Mouse (Mus musculus): ENCODE results near the gene Fbln2.

Gene Fbln2

GRCm38 (mm10) chr6:91192851-91193545 lies 19.3 kb upstream of the Fbln2 start:
- DNase-seq (ENCODE audit: low read depth): peak; percentile 86

- no peak for DNase-seq (ENCODE audit: low read depth)
These were observed 13.8 kb upstream of the Fbln2 start for GRCm38 (mm10) chr6:91198456-91198855.

GRCm38 (mm10) chr6:91200429-91201188 lies 11.6 kb upstream of the Fbln2 start:
- peak; percentile 92 for DNase-seq (ENCODE audit: low read depth)

GRCm38 (mm10) chr6:91201881-91202341 lies 10.3 kb upstream of the Fbln2 start:
- peak; percentile 95 for DNase-seq (ENCODE audit: low read depth)

GRCm38 (mm10) chr6:91202571-91202970 lies 9.7 kb upstream of the Fbln2 start:
- DNase-seq (ENCODE audit: low read depth): peak; percentile 96

DNA sequence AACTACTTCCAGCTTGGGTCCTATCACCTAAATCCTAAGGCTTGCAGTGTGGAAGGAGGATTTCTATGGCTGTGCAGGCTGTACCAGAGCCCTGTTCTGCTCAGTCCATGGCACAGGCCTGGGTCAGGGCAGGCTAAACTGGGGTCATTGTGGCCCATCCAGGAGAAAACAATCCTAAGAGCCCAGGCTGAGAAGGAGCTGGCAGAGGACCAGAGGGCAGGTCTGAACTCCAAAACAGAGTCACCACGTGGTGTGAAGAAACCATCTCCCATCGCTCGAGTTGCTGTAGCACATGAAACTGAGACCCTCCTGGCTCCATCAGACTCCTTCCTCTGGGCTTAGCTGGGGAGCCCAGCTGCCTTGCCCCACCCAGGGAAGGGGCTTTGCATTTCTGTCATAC lies 6.9 kb upstream of the Fbln2 start:
- peak; percentile 68 for DNase-seq (ENCODE audit: low read depth)

GRCm38 (mm10) chr6:91205791-91206190 lies 6.5 kb upstream of the Fbln2 start:
- peak; percentile 61 for DNase-seq (ENCODE audit: low read depth)

DNA sequence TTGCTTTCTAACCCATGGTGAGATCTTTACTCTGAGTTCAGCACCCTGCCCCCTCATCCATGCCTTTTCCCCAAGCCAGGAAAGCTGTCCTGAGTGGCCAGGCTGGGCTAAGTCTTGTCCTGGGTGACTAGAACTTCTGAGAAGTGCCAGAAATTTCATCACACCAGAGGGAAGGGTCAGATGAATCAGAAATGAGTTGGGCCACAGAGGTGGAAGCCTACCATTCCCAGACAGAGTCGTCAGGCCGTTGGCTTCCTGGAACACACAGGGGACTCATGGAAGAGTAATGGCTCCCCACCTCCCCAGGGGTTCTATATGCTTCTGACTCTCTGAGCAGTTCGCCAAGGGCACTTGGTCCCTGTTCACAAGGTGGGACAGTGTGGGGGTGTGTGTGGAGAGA lies 4.8 kb upstream of the Fbln2 start:
- peak; percentile 84 for DNase-seq (ENCODE audit: low read depth)

DNA sequence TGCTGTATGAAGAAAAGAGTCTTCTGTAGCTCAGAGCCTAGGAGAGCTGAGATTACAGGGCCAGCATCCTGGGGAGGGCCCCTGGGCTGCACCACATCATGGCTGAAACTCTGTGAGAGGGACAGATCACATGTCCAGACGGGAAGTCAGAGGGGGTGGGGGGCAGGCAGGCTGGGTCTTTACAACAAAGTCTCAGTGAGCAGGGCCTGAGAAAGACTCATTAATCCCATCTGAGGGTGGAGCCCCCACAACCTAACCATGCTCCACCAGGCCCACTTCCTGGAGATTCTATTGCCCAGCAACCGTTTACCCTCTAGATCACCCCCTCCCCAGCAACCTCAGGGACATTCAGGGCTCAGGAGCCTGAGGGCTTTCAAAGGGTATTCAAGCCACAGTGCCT lies 2.5 kb upstream of the Fbln2 start:
- DNase-seq (ENCODE audit: low read depth): no peak

DNA sequence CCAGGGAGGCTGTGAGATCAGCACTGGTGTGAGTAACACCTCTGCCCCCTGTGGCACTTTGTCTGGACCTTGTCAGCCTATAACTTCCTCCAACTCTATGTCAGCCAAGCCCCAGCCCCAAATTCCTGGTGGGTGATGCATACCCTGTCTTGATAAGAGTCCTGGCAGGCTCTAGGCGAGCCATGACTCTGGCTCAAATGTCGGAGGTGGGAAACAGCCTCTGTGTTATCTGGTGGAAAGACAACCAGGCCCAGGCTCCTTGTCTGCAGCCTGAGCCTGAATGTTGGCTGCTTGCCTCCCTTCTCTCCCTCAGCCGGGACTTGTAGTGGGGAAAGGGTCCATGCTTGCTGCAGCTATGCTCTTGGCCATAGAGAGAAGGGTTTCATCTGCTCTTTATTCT lies 1.4 kb upstream of the Fbln2 start:
- peak; percentile 63 for DNase-seq (ENCODE audit: low read depth)

GRCm38 (mm10) chr6:91212571-91212970 lies 316 bp downstream of the Fbln2 start:
- peak; percentile 98 for DNase-seq (ENCODE audit: low read depth)

DNA sequence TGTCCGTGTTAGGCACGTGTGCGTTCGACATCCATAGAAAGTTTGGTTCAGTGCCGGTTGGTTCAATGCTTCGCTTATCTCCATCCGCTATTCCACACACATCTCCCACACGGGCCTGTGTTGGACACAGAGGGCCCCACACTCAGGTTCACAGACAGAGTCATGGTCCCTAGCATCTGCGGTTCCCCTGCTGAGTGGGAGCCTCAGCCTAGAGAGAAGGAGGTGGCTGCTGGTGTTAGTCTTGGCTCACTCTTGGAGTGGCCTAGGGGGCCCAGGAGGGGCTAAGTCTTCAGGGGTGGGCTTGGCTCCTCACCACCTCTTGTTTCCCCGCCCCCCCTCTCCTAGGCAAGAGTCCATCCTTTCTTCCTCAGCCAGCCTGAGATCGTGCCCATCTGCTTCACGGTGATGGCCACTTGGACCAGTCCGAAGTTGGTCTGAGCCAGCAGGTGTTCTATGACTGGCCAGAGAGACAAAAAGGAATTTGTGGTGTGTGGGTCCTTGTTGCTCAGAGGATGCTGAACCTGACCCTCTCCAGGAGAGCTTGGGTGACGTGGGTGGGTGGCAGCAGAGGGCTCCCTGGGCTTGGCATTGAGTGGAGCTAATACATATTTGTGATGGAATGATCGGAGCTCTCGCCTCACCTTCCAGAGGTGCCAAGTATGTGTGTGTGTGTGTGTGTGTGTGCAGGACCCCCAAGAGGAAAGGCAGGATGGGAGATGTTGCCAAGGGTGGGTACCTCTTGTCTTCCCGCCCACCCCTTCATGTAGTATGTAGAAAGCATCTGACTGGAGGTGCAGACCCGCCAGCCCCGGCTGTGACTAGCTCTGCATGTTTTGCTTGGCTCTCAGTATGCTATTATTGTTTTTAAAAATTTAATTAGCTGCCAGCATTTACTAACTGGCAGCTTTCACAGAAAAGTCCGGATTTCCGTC lies 1.3 kb downstream of the Fbln2 start:
- DNase-seq (ENCODE audit: low read depth): peak; percentile 60

- DNase-seq (ENCODE audit: low read depth): no peak
These were observed 3.2 kb downstream of the Fbln2 start for GRCm38 (mm10) chr6:91215454-91215853.

DNA sequence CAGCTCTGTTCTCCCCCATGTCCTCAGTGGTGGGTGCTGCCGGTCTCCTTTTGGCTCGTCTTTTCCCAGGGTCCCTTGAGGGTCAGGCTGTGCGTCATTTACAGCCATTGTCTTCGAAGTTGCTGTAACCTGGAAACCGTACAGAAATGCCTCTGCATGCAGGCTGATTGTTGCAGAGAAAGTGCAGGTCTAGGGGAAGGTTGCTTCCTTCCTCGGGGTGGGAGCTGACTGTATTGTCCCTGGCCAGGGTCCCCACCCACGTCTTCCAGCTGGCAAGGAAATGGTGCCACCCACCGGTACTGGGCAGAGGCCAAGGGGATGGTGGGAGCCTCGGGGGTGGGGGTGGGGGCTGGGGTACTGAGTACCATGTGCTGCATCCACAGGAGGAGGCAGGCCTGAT lies 6.2 kb downstream of the Fbln2 start:
- no peak for DNase-seq (ENCODE audit: low read depth)

- DNase-seq (ENCODE audit: low read depth): peak; percentile 60
These were observed 6.6 kb downstream of the Fbln2 start for GRCm38 (mm10) chr6:91218871-91219270.

- no peak for DNase-seq (ENCODE audit: low read depth)
These were observed 7.8 kb downstream of the Fbln2 start for GRCm38 (mm10) chr6:91220062-91220461.

- DNase-seq (ENCODE audit: low read depth): peak; percentile 76
These were observed 8.8 kb downstream of the Fbln2 start for GRCm38 (mm10) chr6:91221094-91221493.

- no peak for DNase-seq (ENCODE audit: low read depth)
These were observed 10.6 kb downstream of the Fbln2 start for GRCm38 (mm10) chr6:91222694-91223346.

- no peak for DNase-seq (ENCODE audit: low read depth)
These were observed 12.7 kb downstream of the Fbln2 start for GRCm38 (mm10) chr6:91224939-91225338.

DNA sequence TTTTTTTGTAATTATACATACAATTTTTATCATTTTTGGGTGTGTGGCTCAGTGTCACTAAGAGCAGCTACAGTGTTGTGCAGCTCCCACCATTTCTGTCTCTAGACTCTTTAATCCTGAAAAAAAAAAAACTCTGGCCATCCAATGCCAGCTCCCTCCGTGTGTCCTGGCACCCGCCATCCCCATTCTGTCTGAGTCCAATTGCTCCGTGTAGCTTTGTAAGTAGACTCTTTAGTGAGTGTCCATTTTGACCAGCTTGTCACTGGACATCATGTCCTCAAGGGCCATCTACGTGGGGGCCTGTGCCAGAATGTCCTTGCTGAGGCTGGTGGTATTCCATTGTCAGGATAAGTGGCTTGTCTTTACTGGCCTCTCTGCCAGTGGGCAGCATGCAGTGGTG lies 13.1 kb downstream of the Fbln2 start:
- DNase-seq (ENCODE audit: low read depth): no peak

- DNase-seq (ENCODE audit: low read depth): no peak
These were observed 13.8 kb downstream of the Fbln2 start for GRCm38 (mm10) chr6:91226058-91226457.

- DNase-seq (ENCODE audit: low read depth): peak; percentile 71
These were observed 16.7 kb downstream of the Fbln2 start for GRCm38 (mm10) chr6:91228980-91229379.
